Mouse (Mus musculus) C2C12 (cell line): Measurements from ENCODE around the gene Adamts20. TPM values are rescaled to one million over a fixed set of nuclear protein-coding genes. Genes with fewer than 3 reads are reported as not detected.

Experiments used
- H3K27me3 ChIP-seq: one replicate; pipeline ENCODE4 v1.6.1; 2011; ENCODE audit not compliant: control insufficient read depth, insufficient read depth, insufficient read length
- H3K36me3 ChIP-seq: one replicate; pipeline ENCODE4 v1.6.1; 2011; ENCODE audit not compliant: control insufficient read depth, insufficient read depth
- H3K4me3 ChIP-seq: one replicate; pipeline ENCODE4 v1.5.1; 2011; ENCODE audit warnings: mild to moderate bottlenecking, control low read depth; ENCODE audit not compliant: poor library complexity, insufficient read depth, severe bottlenecking
- H3K79me2 ChIP-seq: one replicate; pipeline ENCODE4 v1.6.1; 2011; ENCODE audit not compliant: control insufficient read depth, insufficient read depth
- H3K79me3 ChIP-seq: one replicate; pipeline ENCODE4 v1.6.1; 2011; ENCODE audit warnings: low read depth, control low read depth
- H3ac ChIP-seq: one replicate; pipeline ENCODE3; 2011; ENCODE audit warnings: low read depth; ENCODE audit not compliant: control insufficient read depth, insufficient read length
- CEBPB ChIP-seq: IDR thresholded peaks from one replicate; pipeline ENCODE4 v1.6.1; 2011; ENCODE audit warnings: low read depth, mild to moderate bottlenecking, control low read depth, moderate library complexity
- CTCF ChIP-seq: IDR thresholded peaks from one replicate; pipeline ENCODE4 v1.5.1; 2011; ENCODE audit not compliant: control insufficient read depth, insufficient read depth, insufficient read length
- FOSL1 ChIP-seq: IDR thresholded peaks from one replicate; pipeline ENCODE4 v1.8.0; 2011; ENCODE audit warnings: mild to moderate bottlenecking, low read length; ENCODE audit not compliant: poor library complexity, insufficient read depth, severe bottlenecking
- MAX ChIP-seq: IDR thresholded peaks from one replicate; pipeline ENCODE4 v1.6.1; 2011; ENCODE audit warnings: mild to moderate bottlenecking, control low read depth
- MYOD1 ChIP-seq: IDR thresholded peaks from one replicate; pipeline ENCODE4 v1.6.1; 2011; ENCODE audit warnings: low read depth; ENCODE audit not compliant: control insufficient read depth, insufficient read length
- MYOG ChIP-seq: IDR thresholded peaks from one replicate; pipeline ENCODE4 v1.6.1; 2011; ENCODE audit not compliant: control insufficient read depth, insufficient read length; ENCODE audit errors: extremely low read depth
- USF1 ChIP-seq: IDR thresholded peaks from one replicate; pipeline ENCODE4 v1.6.1; 2011; ENCODE audit warnings: low read depth, mild to moderate bottlenecking, control low read depth, moderate library complexity
- polyA plus RNA-seq: library from polyadenylated mRNA; unstranded; fragments of >200 nt; fragmentation: generic; extraction: Trizol; gene quantifications from one replicate; pipeline ENCODE4 v1.2.1, GENCODE M21; 2012; ENCODE audit warnings: missing spikeins

Adamts20 gene
- polyA plus RNA-seq, 1 experiment: not detected

- Histone ChIP-seq H3K79me3 (no peaks in the 10 kb centered on the region), H3K27me3 (no peaks in the 10 kb centered on the region), H3ac (no peak overlapping the region), H3K79me2 (no peaks in the 10 kb centered on the region), H3K36me3 (no peaks in the 10 kb centered on the region), H3K4me3 (no peak overlapping the region)
- TF ChIP-seq CTCF (no peak), MAX (no peak), FOSL1 (no peak), USF1 (no peak), CEBPB (no peak), MYOD1 (no peak), MYOG (no peak)
Observed at GRCm38 (mm10) chr15:94288015-94288414, 177.2 kb downstream of the Adamts20 start.

- no peaks in the 10 kb centered on the region for H3K36me3 ChIP-seq
- no peaks in the 10 kb centered on the region for H3K79me2 ChIP-seq
- TF ChIP-seq MYOD1: no peak
- TF ChIP-seq MAX: no peak
- no peak for TF ChIP-seq USF1
- no peaks in the 10 kb centered on the region for H3K79me3 ChIP-seq
- H3K27me3 ChIP-seq: no peaks in the 10 kb centered on the region
- no peak overlapping the region for H3ac ChIP-seq
- H3K4me3 ChIP-seq: no peak overlapping the region
Observed at GRCm38 (mm10) chr15:94287495-94287894, 177.7 kb downstream of the Adamts20 start.

GRCm38 (mm10) chr15:94276418-94276817 lies 188.8 kb downstream of the Adamts20 start:
- H3K79me2 ChIP-seq: no peaks in the 10 kb centered on the region
- no peaks in the 10 kb centered on the region for H3K36me3 ChIP-seq
- no peak for TF ChIP-seq FOSL1
- TF ChIP-seq MYOD1: no peak
- no peak for TF ChIP-seq CTCF
- no peak for TF ChIP-seq MYOG
- no peak for TF ChIP-seq USF1
- TF ChIP-seq CEBPB: no peak
- no peak for TF ChIP-seq MAX
- no peak overlapping the region for H3ac ChIP-seq
- no peak overlapping the region for H3K4me3 ChIP-seq
- no peaks in the 10 kb centered on the region for H3K27me3 ChIP-seq
- no peaks in the 10 kb centered on the region for H3K79me3 ChIP-seq

GRCm38 (mm10) chr15:94265630-94266029 lies 199.6 kb downstream of the Adamts20 start:
- Histone ChIP-seq H3ac (no peak overlapping the region), H3K79me3 (no peaks in the 10 kb centered on the region), H3K36me3 (no peaks in the 10 kb centered on the region), H3K79me2 (no peaks in the 10 kb centered on the region), H3K27me3 (no peaks in the 10 kb centered on the region), H3K4me3 (no peak overlapping the region)
- TF ChIP-seq MAX: no peak
- peak; percentile 90 for TF ChIP-seq CTCF

- H3K27me3 ChIP-seq: no peaks in the 10 kb centered on the region
- TF ChIP-seq MYOD1 (no peak), CTCF (no peak), CEBPB (no peak), FOSL1 (no peak), MYOG (no peak), MAX (no peak), USF1 (no peak)
- H3K4me3 ChIP-seq: no peak overlapping the region
- no peaks in the 10 kb centered on the region for H3K79me3 ChIP-seq
- no peaks in the 10 kb centered on the region for H3K79me2 ChIP-seq
- H3ac ChIP-seq: no peak overlapping the region
- H3K36me3 ChIP-seq: no peaks in the 10 kb centered on the region
Observed at GRCm38 (mm10) chr15:94264497-94264879, 200.7 kb downstream of the Adamts20 start.

GRCm38 (mm10) chr15:94263866-94264496 lies 201.2 kb downstream of the Adamts20 start:
- Histone ChIP-seq H3K27me3 (no peaks in the 10 kb centered on the region), H3K79me3 (no peaks in the 10 kb centered on the region), H3ac (no peak overlapping the region), H3K4me3 (no peak overlapping the region), H3K36me3 (no peaks in the 10 kb centered on the region), H3K79me2 (no peaks in the 10 kb centered on the region)
- TF ChIP-seq CEBPB: no peak
- TF ChIP-seq USF1: no peak
- TF ChIP-seq MYOD1: no peak
- no peak for TF ChIP-seq FOSL1
- no peak for TF ChIP-seq MAX
- no peak for TF ChIP-seq CTCF
- TF ChIP-seq MYOG: no peak
